In the genomic region with DNA sequence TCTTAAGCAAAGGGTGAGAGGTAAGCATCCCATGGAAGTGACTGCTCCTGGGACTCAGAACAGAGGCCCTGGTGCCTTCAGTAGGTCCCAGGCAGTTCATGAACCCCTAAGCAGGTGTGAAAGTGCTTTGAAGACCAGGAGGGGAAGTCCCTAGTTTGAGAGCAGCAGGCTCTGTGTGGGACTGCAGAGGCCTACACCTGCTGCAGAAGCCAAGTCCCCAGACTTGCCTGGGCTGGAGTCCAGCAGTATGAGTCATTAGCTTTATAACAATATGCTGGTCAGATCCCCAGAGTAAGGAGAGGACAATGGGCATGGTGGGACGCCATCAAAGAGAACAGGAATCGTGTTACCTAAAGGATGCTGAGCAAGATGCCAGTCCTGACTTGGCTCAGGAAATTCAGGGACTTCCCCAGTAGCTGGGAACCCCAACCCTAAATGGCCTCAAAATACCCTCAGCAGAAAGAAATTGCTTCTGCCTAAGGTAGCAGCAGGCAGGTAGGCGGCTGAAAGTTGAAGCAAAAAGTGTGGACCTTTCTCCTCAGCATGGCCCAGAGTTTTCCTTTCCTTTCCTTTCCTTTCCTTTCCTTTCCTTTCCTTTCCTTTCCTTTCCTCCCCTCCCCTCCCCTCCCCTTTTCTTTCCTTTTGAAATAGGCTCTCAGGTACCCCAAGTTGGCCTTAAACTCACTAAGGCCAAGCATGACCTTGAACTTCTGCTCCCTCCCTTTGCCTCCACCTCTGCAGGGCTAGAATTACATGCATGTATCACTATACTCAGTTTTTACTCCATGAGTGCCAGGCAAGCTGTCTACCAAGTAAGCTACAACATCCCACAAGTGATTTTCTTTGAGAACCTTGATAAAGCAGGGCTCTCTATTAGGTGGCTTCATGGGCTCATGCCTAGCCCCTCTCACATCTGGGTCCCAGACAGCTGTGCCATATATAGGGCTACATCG, we compare ENCODE assay signal across 8 mouse cellular contexts. TPM values are rescaled to one million over a fixed set of nuclear protein-coding genes. Genes with fewer than 3 reads are reported as not detected.
A peak's percentile ranks its signal among the peaks of the same experiment; 100 is the strongest.
DNase-seq lines count a peak whose midpoint lies in the region; ATAC-seq and TF ChIP-seq lines count a peak whose summit lies in the region.

No protein-coding gene starts in this region.

- H3K36me3 ChIP-seq in myocyte (ENCODE audit: control insufficient read depth, insufficient read depth), result no peaks in the 10 kb centered on the region
- H3K36me3 ChIP-seq in liver, embryonic 11.5 days (ENCODE audit: control insufficient read depth, insufficient read depth, low read length), result no peaks in the 10 kb centered on the region
- no peaks in the 10 kb centered on the region for H3K36me3 ChIP-seq in midbrain, postnatal 0 days (ENCODE audit: insufficient read depth, low read length)

- H3K27ac ChIP-seq in liver, embryonic 11.5 days (ENCODE audit: low read depth, low read length), result no peak overlapping the region
- H3K27ac ChIP-seq in midbrain, postnatal 0 days (ENCODE audit: low read depth, low read length), result no peak overlapping the region

- no peak overlapping the region for H3K4me3 ChIP-seq in myocyte
- no peak overlapping the region for H3K4me3 ChIP-seq in liver, embryonic 11.5 days (ENCODE audit: low read depth, low read length)
- H3K4me3 ChIP-seq in midbrain, postnatal 0 days (ENCODE audit: low read depth, low read length), result no peak overlapping the region

- H3ac ChIP-seq in myocyte (ENCODE audit: control insufficient read depth, insufficient read length), result no peak overlapping the region

- no peak for TF ChIP-seq POLR2A in myocyte (IDR thresholded peaks at IDR 0.05; ENCODE audit: insufficient read length, low read depth)

- H3K4me1 ChIP-seq in liver, embryonic 11.5 days (replicated peaks; ENCODE audit: control insufficient read depth, insufficient read depth, low read length), result no peaks in the 10 kb centered on the region
- H3K4me1 ChIP-seq in midbrain, postnatal 0 days (ENCODE audit: insufficient read depth, low read length), result no peaks in the 10 kb centered on the region

- no peaks in the 10 kb centered on the region for H3K79me2 ChIP-seq in myocyte (ENCODE audit: control insufficient read depth, insufficient read depth)

- 71% methylated on average over 4 of the region's 4 CpGs for WGBS in liver, embryonic 11.5 days
- WGBS in midbrain, postnatal 0 days, result 73% methylated on average over 4 of the region's 4 CpGs

- ATAC-seq in liver, embryonic 11.5 days (replicated peaks; ENCODE audit: low FRiP score), result no peak
- no peak for ATAC-seq in monocyte, adult 5-6 weeks (replicated peaks; ENCODE audit: insufficient number of reproducible peaks, low FRiP score, low TSS enrichment, poor library complexity, severe bottlenecking)
- ATAC-seq in midbrain, postnatal 0 days (ENCODE audit: low FRiP score), result no peak

- no peak overlapping the region for H3K9ac ChIP-seq in liver, embryonic 11.5 days (ENCODE audit: low read depth, low read length)
- no peak overlapping the region for H3K9ac ChIP-seq in midbrain, postnatal 0 days (replicated peaks; ENCODE audit: low read length, poor library complexity, severe bottlenecking)

- H3K9me3 ChIP-seq in liver, embryonic 11.5 days (ENCODE audit: control insufficient read depth, low read length), result no peaks in the 10 kb centered on the region
- no peaks in the 10 kb centered on the region for H3K9me3 ChIP-seq in midbrain, postnatal 0 days (ENCODE audit: low read length)

- no peak for TF ChIP-seq CTCF in midbrain, postnatal 0 days (IDR thresholded peaks at IDR 0.05)

- no peaks in the 10 kb centered on the region for H3K27me3 ChIP-seq in myocyte (ENCODE audit: control insufficient read depth, insufficient read depth, insufficient read length)
- peaks cover 14% of the 10 kb centered on the region for H3K27me3 ChIP-seq in liver, embryonic 11.5 days (replicated peaks; ENCODE audit: control insufficient read depth, insufficient read depth, low read length)
- peaks cover 4% of the 10 kb centered on the region; the same call in 1 of the 2 replicates for H3K27me3 ChIP-seq in midbrain, postnatal 0 days (ENCODE audit: insufficient read depth, low read length)

- H3K4me2 ChIP-seq in myocyte (ENCODE audit: low read depth), result no peak overlapping the region
- H3K4me2 ChIP-seq in liver, embryonic 11.5 days, result no peak overlapping the region
- no peak overlapping the region for H3K4me2 ChIP-seq in midbrain, postnatal 0 days (ENCODE audit: low read depth, low read length, poor library complexity, severe bottlenecking)

- DNase-seq in kidney, adult 9 months, result peak; percentile 3
- DNase-seq in kidney, adult 18-20 months, result no peak
- peak; percentile 73 for DNase-seq in CD4-positive, CD25-positive, alpha-beta regulatory T cell, adult 2 months (ENCODE audit: low read depth, low spot score)
- DNase-seq in gonadal fat pad, adult 2 months (ENCODE audit: low read depth), result peak; percentile 5
- no peak for DNase-seq in liver, embryonic 11.5 days (ENCODE audit: low spot score)
- DNase-seq in midbrain, postnatal 0 days (ENCODE audit: low spot score), result no peak

TF ChIP-seq in myocyte, 11 proteins besides CTCF, POLR2A, EP300 and RAD21:
- TF ChIP-seq MYOD1 (IDR thresholded peaks at IDR 0.05; ENCODE audit: control insufficient read depth in 1 of 3, insufficient read length in 2 of 3, low read depth in 2 of 3) (peak in 2 of 3 experiments; percentile 39 to 55), MYOG (IDR thresholded peaks at IDR 0.05; ENCODE audit: control insufficient read depth in 1 of 3, insufficient read depth in 1 of 3, insufficient read length in 2 of 3, low read depth in 2 of 3) (peak in 1 of 3 experiments; percentile 31), SRF (IDR thresholded peaks at IDR 0.05; ENCODE audit: control insufficient read depth, insufficient read length, low read depth) (no peak), USF1 (IDR thresholded peaks at IDR 0.05; ENCODE audit: low read depth) (no peak)

RNA-seq across cellular contexts. Expression of a gene that starts 4.6 kb away (rescaled TPM):
- polyA plus RNA-seq in gonadal fat pad, adult 2 months (2012; rRNA removed), result 0.44 and 0.85 TPM in 2 replicates
- polyA plus RNA-seq in myocyte (2012; fragmentation: generic; extraction: Trizol), result 0.02 TPM
- polyA plus RNA-seq in liver, embryonic 11.5 days (2014; fragmentation: Nextera tagmentation; extraction: Ambion mirVana), result not detected in 2 replicates
- total RNA-seq in monocyte, adult 5-6 weeks (2017), result 8.1 to 9.7 TPM (median 8.2 TPM) in 3 replicates
- total RNA-seq in midbrain, postnatal 0 days (2014; rRNA removed), result 3.3 and 3.7 TPM in 2 replicates
- polyA plus RNA-seq in midbrain, postnatal 0 days (2015; fragmentation: Nextera tagmentation; extraction: Ambion mirVana), result 3.0 TPM in 2 replicates

Comparison
In these comparisons a context has a peak if more than half of its experiments do, and no peak if none do; other contexts are left out.
1. DNase-seq: peak in kidney, adult 9 months (single experiment), CD4-positive, CD25-positive, alpha-beta regulatory T cell, adult 2 months (single experiment) and gonadal fat pad, adult 2 months (single experiment); none in kidney, adult 18-20 months (single experiment), liver, embryonic 11.5 days (single experiment) and midbrain, postnatal 0 days (single experiment).